Mouse (Mus musculus): Measurements from ENCODE around the gene Uroc1. TPM values are rescaled to one million over a fixed set of nuclear protein-coding genes. Genes with fewer than 3 reads are reported as not detected.

Gene Uroc1
- polyA plus RNA-seq, 1 experiment from 2014 or later, result 0.04 TPM

DNA sequence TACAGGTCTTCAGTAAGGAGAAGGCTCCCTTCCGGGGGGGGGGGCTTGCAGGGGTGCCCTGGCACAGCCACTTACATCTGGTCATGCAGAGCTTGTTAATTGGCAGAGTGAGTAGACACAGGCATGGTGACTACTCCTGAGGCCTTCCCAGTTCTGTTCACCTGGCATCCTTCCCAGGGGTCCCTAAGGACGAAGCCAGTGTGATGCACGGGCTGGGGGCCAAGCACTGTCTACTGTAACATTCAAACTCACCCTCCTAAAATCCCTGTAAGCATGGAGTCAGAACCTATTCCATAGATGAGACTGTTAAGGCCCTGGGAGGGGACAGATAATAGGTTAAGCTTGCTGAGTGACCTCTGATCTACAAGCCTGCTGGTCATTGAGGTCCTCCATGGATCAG is 9.1 kb upstream of the Uroc1 start:
- TF ChIP-seq CTCF (IDR thresholded peaks at IDR 0.05; ENCODE audit: low read depth), result no peak
- 69% methylated on average over 3 of the region's 3 CpGs for whole genome bisulfite sequencing
- no peak overlapping the region for H3K4me2 ChIP-seq (replicated peaks; ENCODE audit: low read depth)
- no peak overlapping the region for H3K9ac ChIP-seq (ENCODE audit: low read depth, low read length)
- H3K4me1 ChIP-seq (replicated peaks; ENCODE audit: control insufficient read depth, insufficient read depth, low read length), result no peaks in the 10 kb centered on the region
- no peak overlapping the region for H3K27ac ChIP-seq (ENCODE audit: low read depth, low read length)
- H3K9me3 ChIP-seq (ENCODE audit: control insufficient read depth), result no peaks in the 10 kb centered on the region
- no peaks in the 10 kb centered on the region for H3K36me3 ChIP-seq (ENCODE audit: control insufficient read depth, insufficient read depth)
- no peak overlapping the region for H3K4me3 ChIP-seq (ENCODE audit: low read depth, low read length)
- no peaks in the 10 kb centered on the region for H3K27me3 ChIP-seq (replicated peaks; ENCODE audit: control insufficient read depth, insufficient read depth, low read length)
- ATAC-seq, result no peak

DNA sequence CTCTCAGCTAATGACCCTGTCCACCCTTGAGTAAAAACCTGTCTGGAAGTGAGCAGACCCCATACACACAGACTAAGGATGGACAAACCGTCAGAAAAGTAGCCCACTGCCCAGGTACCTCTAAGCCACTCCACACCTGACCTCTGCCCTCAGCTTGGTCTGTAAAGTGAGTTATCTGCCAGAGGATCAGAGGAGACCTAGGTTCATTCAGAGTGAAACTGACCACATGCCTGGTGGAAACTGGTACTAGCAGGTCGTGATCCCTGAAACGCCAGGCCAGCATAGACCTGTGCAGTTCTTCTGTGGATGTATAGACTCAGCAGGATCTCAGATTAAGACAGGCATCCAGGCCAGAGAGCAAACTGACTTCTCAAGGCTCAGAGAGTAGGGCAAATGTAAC is 8.6 kb upstream of the Uroc1 start:
- Histone ChIP-seq H3K36me3 (ENCODE audit: control insufficient read depth, insufficient read depth) (no peaks in the 10 kb centered on the region), H3K4me2 (replicated peaks; ENCODE audit: low read depth) (no peak overlapping the region), H3K4me1 (replicated peaks; ENCODE audit: control insufficient read depth, insufficient read depth, low read length) (no peaks in the 10 kb centered on the region), H3K4me3 (ENCODE audit: low read depth, low read length) (no peak overlapping the region), H3K27me3 (replicated peaks; ENCODE audit: control insufficient read depth, insufficient read depth, low read length) (no peaks in the 10 kb centered on the region), H3K9me3 (ENCODE audit: control insufficient read depth) (no peaks in the 10 kb centered on the region), H3K9ac (ENCODE audit: low read depth, low read length) (no peak overlapping the region), H3K27ac (ENCODE audit: low read depth, low read length) (no peak overlapping the region)
- no peak for ATAC-seq
- TF ChIP-seq CTCF (IDR thresholded peaks at IDR 0.05; ENCODE audit: low read depth), result no peak
- 55% methylated on average over 3 of the region's 3 CpGs for WGBS

DNA sequence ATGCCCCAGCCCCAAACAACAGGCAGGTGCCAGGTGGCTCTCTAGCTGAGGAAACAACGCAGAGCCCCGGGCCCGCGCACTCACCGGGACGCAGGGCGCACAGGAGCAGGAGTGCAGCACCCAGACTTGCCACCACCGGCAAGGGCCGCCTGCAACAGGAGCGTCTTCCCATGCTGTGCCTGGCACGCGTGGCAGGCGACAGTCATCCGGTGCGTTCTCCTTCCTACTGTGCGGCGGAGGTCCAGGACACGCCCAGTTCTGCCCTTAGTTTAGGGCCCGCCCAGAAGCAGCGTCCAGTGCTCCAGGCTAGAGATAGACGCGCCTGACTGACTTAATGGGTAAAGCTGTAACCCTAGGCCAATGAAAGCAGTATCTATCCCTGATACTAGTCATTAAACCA is 8.1 kb upstream of the Uroc1 start, which contains the start of gene Chst13:
Gene Chst13, minus strand, starts transcription at position 195 of the 400 bp plus-strand sequence.
- H3K36me3 ChIP-seq (ENCODE audit: control insufficient read depth, insufficient read depth), result no peaks in the 10 kb centered on the region
- WGBS, result 7% methylated on average over 22 of the region's 22 CpGs
- 0 out of 2 replicates have a peak within 1 kb of the TSS, but pooled peaks have one; percentile 2 for H3K4me3 ChIP-seq (ENCODE audit: low read depth, low read length)
- TF ChIP-seq CTCF (IDR thresholded peaks at IDR 0.05; ENCODE audit: low read depth), result no peak
- no peak within 1 kb of the TSS for H3K9ac ChIP-seq (ENCODE audit: low read depth, low read length)
- peak within 1 kb of the TSS; percentile 50 for H3K4me2 ChIP-seq (replicated peaks; ENCODE audit: low read depth)
- no peaks in the 10 kb centered on the region for H3K4me1 ChIP-seq (replicated peaks; ENCODE audit: control insufficient read depth, insufficient read depth, low read length)
- no peaks in the 10 kb centered on the region for H3K9me3 ChIP-seq (ENCODE audit: control insufficient read depth)
- no peak within 1 kb of the TSS for H3K27ac ChIP-seq (ENCODE audit: low read depth, low read length)
- no peaks in the 10 kb centered on the region for H3K27me3 ChIP-seq (replicated peaks; ENCODE audit: control insufficient read depth, insufficient read depth, low read length)
- no peak for ATAC-seq

DNA sequence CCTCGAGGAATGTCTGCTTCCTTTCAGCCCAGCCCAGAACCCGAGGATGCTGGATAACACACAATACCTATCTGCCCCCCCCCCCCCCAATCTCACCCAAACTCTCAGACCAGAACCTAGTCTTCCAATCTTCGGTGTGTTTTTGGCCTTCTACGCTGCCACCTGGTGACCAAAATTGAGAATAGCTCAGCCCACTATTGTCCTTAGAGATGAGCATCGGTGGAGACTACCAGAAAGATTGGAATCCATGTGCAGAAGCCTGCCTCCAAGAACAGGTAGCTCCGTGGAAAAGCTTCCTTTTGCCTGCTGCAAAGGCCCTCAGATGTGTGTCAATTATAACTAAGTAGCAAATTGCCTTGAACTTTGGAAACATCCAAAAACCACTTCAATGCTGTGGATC is 5.4 kb upstream of the Uroc1 start:
- WGBS, result 25% methylated on average over 6 of the region's 6 CpGs
- Histone ChIP-seq H3K27me3 (replicated peaks; ENCODE audit: control insufficient read depth, insufficient read depth, low read length) (no peaks in the 10 kb centered on the region), H3K4me1 (replicated peaks; ENCODE audit: control insufficient read depth, insufficient read depth, low read length) (no peaks in the 10 kb centered on the region), H3K36me3 (ENCODE audit: control insufficient read depth, insufficient read depth) (no peaks in the 10 kb centered on the region), H3K9ac (ENCODE audit: low read depth, low read length) (no peak overlapping the region), H3K4me3 (ENCODE audit: low read depth, low read length) (no peak overlapping the region), H3K4me2 (replicated peaks; ENCODE audit: low read depth) (no peak overlapping the region), H3K9me3 (ENCODE audit: control insufficient read depth) (no peaks in the 10 kb centered on the region), H3K27ac (ENCODE audit: low read depth, low read length) (no peak overlapping the region)
- peak; percentile 70 for TF ChIP-seq CTCF (IDR thresholded peaks at IDR 0.05; ENCODE audit: low read depth)
- ATAC-seq, result no peak

DNA sequence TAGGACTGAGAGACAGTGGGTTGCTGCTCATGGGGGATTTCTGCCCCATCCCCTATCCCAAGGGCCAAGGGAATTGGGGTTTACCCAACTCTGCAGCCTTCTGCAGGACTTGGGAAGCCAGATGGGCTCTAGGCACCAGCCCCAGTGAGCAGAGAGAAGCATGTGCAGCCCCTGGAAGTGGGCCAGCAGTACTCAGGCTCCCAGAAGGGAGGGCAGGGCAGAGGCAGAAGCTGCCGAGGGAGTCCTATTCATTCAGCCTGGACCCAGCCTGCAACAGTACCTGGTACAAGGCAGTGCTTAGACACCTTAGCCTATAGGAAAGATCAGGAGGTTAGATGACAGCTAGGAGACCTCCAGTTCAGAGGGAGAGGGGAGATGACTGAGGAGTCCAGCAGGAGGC is 3.1 kb upstream of the Uroc1 start:
- 33% methylated on average over 1 of the region's 1 CpGs for WGBS
- no peaks in the 10 kb centered on the region for H3K9me3 ChIP-seq (ENCODE audit: control insufficient read depth)
- no peak overlapping the region for H3K27ac ChIP-seq (ENCODE audit: low read depth, low read length)
- no peaks in the 10 kb centered on the region for H3K27me3 ChIP-seq (replicated peaks; ENCODE audit: control insufficient read depth, insufficient read depth, low read length)
- no peaks in the 10 kb centered on the region for H3K36me3 ChIP-seq (ENCODE audit: control insufficient read depth, insufficient read depth)
- H3K9ac ChIP-seq (ENCODE audit: low read depth, low read length), result no peak overlapping the region
- no peak for ATAC-seq
- H3K4me3 ChIP-seq (ENCODE audit: low read depth, low read length), result no peak overlapping the region
- H3K4me2 ChIP-seq (replicated peaks; ENCODE audit: low read depth), result no peak overlapping the region
- peak; percentile 30; the same call in 1 of the 2 replicates for TF ChIP-seq CTCF (IDR thresholded peaks at IDR 0.05; ENCODE audit: low read depth)
- H3K4me1 ChIP-seq (replicated peaks; ENCODE audit: control insufficient read depth, insufficient read depth, low read length), result no peaks in the 10 kb centered on the region

DNA sequence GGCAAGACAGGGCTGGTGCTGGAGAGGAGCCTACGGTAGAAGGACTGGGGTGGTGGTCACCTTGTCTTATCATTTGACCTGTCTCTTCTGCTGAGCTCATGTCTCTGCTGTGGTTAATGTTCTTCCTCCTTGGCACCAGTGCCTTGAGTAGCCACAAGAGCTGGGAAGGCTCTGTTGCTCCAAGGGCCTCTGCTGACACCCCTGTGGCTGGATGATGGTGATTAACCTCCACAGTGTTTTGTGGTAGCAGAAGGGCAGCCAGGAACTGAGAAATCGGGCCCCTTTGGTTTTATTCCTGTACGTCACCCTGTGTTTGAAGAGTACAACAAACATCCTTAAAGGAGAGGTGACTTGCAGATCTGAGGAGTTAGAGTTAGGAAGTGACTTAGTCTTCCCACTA is 1.2 kb downstream of the Uroc1 start:
- Histone ChIP-seq H3K4me2 (replicated peaks; ENCODE audit: low read depth) (no peak overlapping the region), H3K27ac (ENCODE audit: low read depth, low read length) (no peak overlapping the region), H3K4me3 (ENCODE audit: low read depth, low read length) (no peak overlapping the region), H3K27me3 (replicated peaks; ENCODE audit: control insufficient read depth, insufficient read depth, low read length) (no peaks in the 10 kb centered on the region), H3K4me1 (replicated peaks; ENCODE audit: control insufficient read depth, insufficient read depth, low read length) (no peaks in the 10 kb centered on the region), H3K36me3 (ENCODE audit: control insufficient read depth, insufficient read depth) (no peaks in the 10 kb centered on the region), H3K9me3 (ENCODE audit: control insufficient read depth) (no peaks in the 10 kb centered on the region), H3K9ac (ENCODE audit: low read depth, low read length) (no peak overlapping the region)
- ATAC-seq, result no peak
- TF ChIP-seq CTCF (IDR thresholded peaks at IDR 0.05; ENCODE audit: low read depth), result no peak
- WGBS, result 69% methylated on average over 3 of the region's 3 CpGs

DNA sequence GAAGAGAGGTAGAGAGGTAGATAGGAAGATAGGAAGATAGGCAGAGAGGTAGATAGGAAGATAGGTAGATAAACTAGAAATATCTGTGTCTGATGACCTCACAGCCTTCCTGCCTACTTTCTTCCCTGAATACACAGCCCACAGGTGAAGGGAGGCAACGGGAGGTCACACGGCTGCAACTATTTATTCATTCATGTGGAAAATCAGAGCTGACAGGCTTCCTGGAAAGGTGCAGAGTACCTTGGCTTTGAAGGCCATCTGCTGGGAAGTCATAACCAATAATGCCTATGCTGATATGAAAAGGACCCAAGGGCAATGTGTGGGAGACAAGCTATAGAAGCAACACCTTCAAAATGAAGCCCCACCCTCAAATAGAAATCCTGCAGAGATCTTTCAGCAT is 9.3 kb downstream of the Uroc1 start:
- no peak overlapping the region for H3K4me2 ChIP-seq (replicated peaks; ENCODE audit: low read depth)
- WGBS, result 61% methylated on average over 2 of the region's 2 CpGs
- no peak overlapping the region for H3K9ac ChIP-seq (ENCODE audit: low read depth, low read length)
- TF ChIP-seq CTCF (IDR thresholded peaks at IDR 0.05; ENCODE audit: low read depth), result no peak
- no peaks in the 10 kb centered on the region for H3K27me3 ChIP-seq (replicated peaks; ENCODE audit: control insufficient read depth, insufficient read depth, low read length)
- no peaks in the 10 kb centered on the region for H3K36me3 ChIP-seq (ENCODE audit: control insufficient read depth, insufficient read depth)
- H3K4me3 ChIP-seq (ENCODE audit: low read depth, low read length), result no peak overlapping the region
- no peak for ATAC-seq
- no peaks in the 10 kb centered on the region for H3K9me3 ChIP-seq (ENCODE audit: control insufficient read depth)
- no peaks in the 10 kb centered on the region for H3K4me1 ChIP-seq (replicated peaks; ENCODE audit: control insufficient read depth, insufficient read depth, low read length)
- H3K27ac ChIP-seq (ENCODE audit: low read depth, low read length), result no peak overlapping the region

All from intestine, postnatal 0 days (tissue).